In genomic region chr1:151618251-151618650, GRCm38 (mm10) we compare ENCODE assay signal across 9 mouse cellular contexts.
"Had no signal": no experiment of that assay in that cellular context is flagged by ENCODE, and none has a peak within 500 bp of the region (broad histone marks: within the 10 kb centered on the region; RNA-seq: fewer than 3 reads in every experiment).

No protein-coding gene starts in this region.

- DNase-seq: lung, adult 18-20 months; lung, embryonic 14.5 days; lung, postnatal 10 days; lung, postnatal 4 days; midbrain, embryonic 14.5 days; right cerebral cortex, postnatal 14 days; thymus, adult 2 months; thymus, postnatal 25 days; thymus, postnatal 4 days had no signal
